In the genomic region with DNA sequence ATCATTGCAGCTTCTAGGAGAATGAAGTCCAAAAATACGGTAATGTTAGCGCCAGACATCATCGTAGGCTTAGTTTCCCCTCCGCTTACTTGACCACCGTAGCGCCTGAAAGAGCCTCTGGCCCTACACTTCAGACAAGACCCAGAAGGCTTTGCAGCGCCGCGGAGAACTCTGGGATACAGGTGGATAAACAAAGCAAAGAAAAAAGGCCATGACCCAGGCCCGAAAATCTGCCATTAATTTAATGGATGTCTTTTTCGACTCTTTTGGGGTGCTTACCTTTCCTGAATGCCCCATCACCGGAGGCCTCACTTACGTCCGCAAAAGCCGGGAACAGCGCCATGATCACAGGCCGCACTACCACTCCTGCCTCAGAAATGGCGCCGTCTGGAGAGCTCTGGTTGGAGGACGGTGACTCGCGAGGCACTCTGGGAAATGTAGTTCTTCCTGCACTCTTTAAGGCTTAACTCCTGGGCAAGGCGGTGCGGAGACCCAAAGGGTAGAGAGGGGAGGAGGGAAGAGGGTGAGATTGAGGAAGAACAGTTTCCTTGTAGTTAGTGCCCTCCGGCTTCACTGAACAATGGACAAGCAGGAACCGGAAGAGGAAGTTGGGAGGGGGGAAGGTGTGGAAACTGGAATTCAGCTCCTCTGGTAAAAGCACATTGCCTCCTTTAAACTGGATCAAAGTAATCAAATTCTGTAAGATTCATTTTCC, we compare ENCODE assay signal across 8 mouse cellular contexts. TPM values are rescaled to one million over a fixed set of nuclear protein-coding genes. Genes with fewer than 3 reads are reported as not detected.
DNase-seq lines count a peak whose midpoint lies in the region; ATAC-seq and TF ChIP-seq lines count a peak whose summit lies in the region.

Gene Nrde2, minus strand, starts transcription at position 393 of the 715 bp plus-strand sequence.

- no peak for TF ChIP-seq POLR2A in ES-Bruce4 (IDR thresholded peaks at IDR 0.05; ENCODE audit: insufficient read depth, low read length)

- 0% methylated on average over 26 of the region's 26 CpGs for WGBS in forebrain, embryonic 13.5 days
- under 1% methylated on average over 26 of the region's 26 CpGs for WGBS in large intestine, adult 2 months
- WGBS in liver, postnatal 0 days (ENCODE audit: insufficient replicate concordance) = under 1% methylated on average over 26 of the region's 26 CpGs
- under 1% methylated on average over 26 of the region's 26 CpGs for WGBS in neural tube, embryonic 14.5 days

- no peak for TF ChIP-seq EP300 in ES-Bruce4 (IDR thresholded peaks at IDR 0.05; ENCODE audit: insufficient read depth, low read depth, low read length)
- TF ChIP-seq EP300 in liver, postnatal 0 days (IDR thresholded peaks at IDR 0.05; ENCODE audit: low read depth) = no peak

- intact Hi-C loops in heart, postnatal 10 days (cut with DNase I) = loop anchor here (2.0 to 5.0 kb wide), 2 partner anchors 39 to 683 kb away; partner anchors contain the start of gene Calm1

- H3K36me3 ChIP-seq in ES-Bruce4 (ENCODE audit: control insufficient read depth, insufficient read depth, low read length, poor library complexity, severe bottlenecking) = 0 out of 2 replicates have a peak, but pooled peaks cover 4% of the 10 kb centered on the region
- H3K36me3 ChIP-seq in forebrain, embryonic 13.5 days (ENCODE audit: poor library complexity, severe bottlenecking) = no peaks in the 10 kb centered on the region
- H3K36me3 ChIP-seq in liver, postnatal 0 days (replicated peaks; ENCODE audit: insufficient read depth, low read length) = no peaks in the 10 kb centered on the region; the same call in 1 of the 2 replicates
- H3K36me3 ChIP-seq in neural tube, embryonic 14.5 days (ENCODE audit: control insufficient read depth, insufficient read depth, low read length) = no peaks in the 10 kb centered on the region

- DNase-seq in heart, postnatal 10 days = peak; percentile 95
- peak; percentile 88 for DNase-seq in large intestine, adult 2 months (ENCODE audit: low read depth, low spot score)
- peak; percentile 89 for DNase-seq in liver, postnatal 0 days
- peak; percentile 89 for DNase-seq in testis, postnatal 10 days (ENCODE audit: low spot score)

- no peak for TF ChIP-seq CTCF in ES-Bruce4 (IDR thresholded peaks at IDR 0.05; ENCODE audit: low read depth, low read length)
- TF ChIP-seq CTCF in liver, postnatal 0 days (IDR thresholded peaks at IDR 0.05; ENCODE audit: low read depth) = peak; percentile 39

- H3K4me3 ChIP-seq in ES-Bruce4 (ENCODE audit: low read depth, low read length) = peak within 1 kb of the TSS; percentile 77
- peak within 1 kb of the TSS; percentile 52 for H3K4me3 ChIP-seq in forebrain, embryonic 13.5 days
- peak within 1 kb of the TSS; percentile 58 for H3K4me3 ChIP-seq in liver, postnatal 0 days (ENCODE audit: low read depth, low read length)
- peak within 1 kb of the TSS; percentile 41 for H3K4me3 ChIP-seq in neural tube, embryonic 14.5 days (ENCODE audit: low read depth, low read length)

- H3K4me1 ChIP-seq in ES-Bruce4 (ENCODE audit: control insufficient read depth, insufficient read depth, low read length) = no peaks in the 10 kb centered on the region
- H3K4me1 ChIP-seq in forebrain, embryonic 13.5 days = peaks cover 8% of the 10 kb centered on the region
- peaks cover 8% of the 10 kb centered on the region for H3K4me1 ChIP-seq in liver, postnatal 0 days (ENCODE audit: insufficient read depth)
- peaks cover 6% of the 10 kb centered on the region; the same call in 1 of the 2 replicates for H3K4me1 ChIP-seq in neural tube, embryonic 14.5 days (ENCODE audit: control insufficient read depth, insufficient read depth, low read length)

- no peaks in the 10 kb centered on the region for H3K27me3 ChIP-seq in ES-Bruce4 (ENCODE audit: control insufficient read depth, insufficient read depth, low read length, poor library complexity, severe bottlenecking)
- no peaks in the 10 kb centered on the region for H3K27me3 ChIP-seq in forebrain, embryonic 13.5 days
- no peaks in the 10 kb centered on the region for H3K27me3 ChIP-seq in liver, postnatal 0 days (ENCODE audit: insufficient read depth, low read length)
- no peaks in the 10 kb centered on the region for H3K27me3 ChIP-seq in neural tube, embryonic 14.5 days (ENCODE audit: control insufficient read depth, insufficient read depth, low read length)

- H3K27ac ChIP-seq in ES-Bruce4 (ENCODE audit: insufficient read depth, low read length) = no peak within 1 kb of the TSS
- peak within 1 kb of the TSS; percentile 35; the same call in 1 of the 2 replicates for H3K27ac ChIP-seq in forebrain, embryonic 13.5 days
- peak within 1 kb of the TSS; percentile 50 for H3K27ac ChIP-seq in liver, postnatal 0 days (ENCODE audit: low read depth)
- peak within 1 kb of the TSS; percentile 60; the same call in 1 of the 2 replicates for H3K27ac ChIP-seq in neural tube, embryonic 14.5 days (ENCODE audit: low read depth, low read length)

- H3K9me3 ChIP-seq in ES-Bruce4 (replicated peaks; ENCODE audit: control insufficient read depth, insufficient read depth, low read length, poor library complexity, severe bottlenecking) = no peaks in the 10 kb centered on the region
- no peaks in the 10 kb centered on the region for H3K9me3 ChIP-seq in forebrain, embryonic 13.5 days (replicated peaks)
- H3K9me3 ChIP-seq in liver, postnatal 0 days (ENCODE audit: low read length) = no peaks in the 10 kb centered on the region
- no peaks in the 10 kb centered on the region for H3K9me3 ChIP-seq in neural tube, embryonic 14.5 days (ENCODE audit: control insufficient read depth, low read length)

- peak within 1 kb of the TSS; percentile 70 for H3K4me2 ChIP-seq in forebrain, embryonic 13.5 days
- peak within 1 kb of the TSS; percentile 68 for H3K4me2 ChIP-seq in liver, postnatal 0 days (ENCODE audit: low read depth, low read length)
- H3K4me2 ChIP-seq in neural tube, embryonic 14.5 days (ENCODE audit: low read depth, low read length) = peak within 1 kb of the TSS; percentile 66

- peak; percentile 98 for ATAC-seq in cerebellum, adult (ENCODE audit: insufficient number of reproducible peaks, low FRiP score, low TSS enrichment)
- ATAC-seq in forebrain, embryonic 13.5 days = peak; percentile 99
- ATAC-seq in liver, postnatal 0 days = peak; percentile 100
- peak; percentile 99 for ATAC-seq in neural tube, embryonic 14.5 days (ENCODE audit: low read depth)

- peak within 1 kb of the TSS; percentile 61 for H3K9ac ChIP-seq in ES-Bruce4 (ENCODE audit: low read depth, poor library complexity, severe bottlenecking)
- H3K9ac ChIP-seq in forebrain, embryonic 13.5 days = peak within 1 kb of the TSS; percentile 68
- H3K9ac ChIP-seq in liver, postnatal 0 days (replicated peaks) = peak within 1 kb of the TSS; percentile 62
- peak within 1 kb of the TSS; percentile 64 for H3K9ac ChIP-seq in neural tube, embryonic 14.5 days (replicated peaks; ENCODE audit: low read depth, low read length)

RNA-seq across cellular contexts. Expression of gene Nrde2, which starts in this region (rescaled TPM):
- 14.9 and 17.6 TPM in 2 replicates for polyA plus RNA-seq in ES-Bruce4 (2011; ENCODE audit: insufficient read depth, insufficient read length, low read depth, missing spikeins)
- polyA plus RNA-seq in forebrain, embryonic 13.5 days (2015; fragmentation: Nextera tagmentation; extraction: Ambion mirVana) = 14.6 and 15.7 TPM in 2 replicates
- total RNA-seq in heart, postnatal 10 days (2021) = 10 to 100 TPM; 12.5 to 14.2 TPM
- 5.1 and 8.4 TPM in 2 replicates for polyA plus RNA-seq in large intestine, adult 2 months (2012; rRNA removed)
- polyA plus RNA-seq in liver, postnatal 0 days (2015; fragmentation: Nextera tagmentation; extraction: Ambion mirVana) = 3.5 and 4.7 TPM in 2 replicates
- 11.7 and 11.9 TPM in 2 replicates for polyA plus RNA-seq in neural tube, embryonic 14.5 days (2014; fragmentation: Nextera tagmentation; extraction: Ambion mirVana)
